Mouse (Mus musculus): Measurements from ENCODE around the gene Calr. TPM values are rescaled to one million over a fixed set of nuclear protein-coding genes. Genes with fewer than 3 reads are reported as not detected.

Calr gene
- polyA plus RNA-seq, 1 experiment from 2014 or later: 944 TPM

Small RNAs within 50 kb of the gene (microRNA-seq; reads per million reads assigned to microRNA genes)
- gene Mir7069: 4.4 reads per million, percentile 18 among the genes with 10 or more reads in this experiment

Other genes with a start within 250 kb of the Calr start
- 81.9 and 88.9 TPM in 2 replicates for gene Ier2, start 184.1 kb downstream of the Calr start, polyA plus RNA-seq (2014; fragmentation: Nextera tagmentation; extraction: Ambion mirVana)
- gene Trmt1, start 160.6 kb downstream of the Calr start, polyA plus RNA-seq (2014; fragmentation: Nextera tagmentation; extraction: Ambion mirVana): 65.4 and 82.3 TPM in 2 replicates
- gene Nacc1, start 159.1 kb downstream of the Calr start, polyA plus RNA-seq (2014; fragmentation: Nextera tagmentation; extraction: Ambion mirVana): 28.1 and 33.1 TPM in 2 replicates
- 6.3 and 8.9 TPM in 2 replicates for gene Lyl1, start 145.5 kb downstream of the Calr start, polyA plus RNA-seq (2014; fragmentation: Nextera tagmentation; extraction: Ambion mirVana)
- 1.7 and 2.8 TPM in 2 replicates for gene G430095P16Rik, start 123.9 kb downstream of the Calr start, polyA plus RNA-seq (2014; fragmentation: Nextera tagmentation; extraction: Ambion mirVana)
- 9.4 and 10.9 TPM in 2 replicates for gene Nfix, start 46.6 kb downstream of the Calr start, polyA plus RNA-seq (2014; fragmentation: Nextera tagmentation; extraction: Ambion mirVana)
- gene Dand5, start 24.1 kb downstream of the Calr start, polyA plus RNA-seq (2014; fragmentation: Nextera tagmentation; extraction: Ambion mirVana): 5.9 and 6.0 TPM in 2 replicates
- 49.2 and 54.2 TPM in 2 replicates for gene Gadd45gip1, start 15.4 kb downstream of the Calr start, polyA plus RNA-seq (2014; fragmentation: Nextera tagmentation; extraction: Ambion mirVana)
- gene Rad23a, start 6.3 kb downstream of the Calr start, polyA plus RNA-seq (2014; fragmentation: Nextera tagmentation; extraction: Ambion mirVana): 124 and 125 TPM in 2 replicates
- gene Farsa, start 10.1 kb upstream of the Calr start, polyA plus RNA-seq (2014; fragmentation: Nextera tagmentation; extraction: Ambion mirVana): 90.4 and 105 TPM in 2 replicates
- gene Syce2, start 25.2 kb upstream of the Calr start, polyA plus RNA-seq (2014; fragmentation: Nextera tagmentation; extraction: Ambion mirVana): 73.0 and 98.4 TPM in 2 replicates
- 28.6 and 43.3 TPM in 2 replicates for gene Gcdh, start 47.0 kb upstream of the Calr start, polyA plus RNA-seq (2014; fragmentation: Nextera tagmentation; extraction: Ambion mirVana)
- gene Klf1, start 55.0 kb upstream of the Calr start, polyA plus RNA-seq (2014; fragmentation: Nextera tagmentation; extraction: Ambion mirVana): 1.2 and 1.7 TPM in 2 replicates
- gene Dnase2a, start 61.6 kb upstream of the Calr start, polyA plus RNA-seq (2014; fragmentation: Nextera tagmentation; extraction: Ambion mirVana): 10.8 and 12.1 TPM in 2 replicates
- 0.21 and 0.35 TPM in 2 replicates for gene Mast1, start 90.4 kb upstream of the Calr start, polyA plus RNA-seq (2014; fragmentation: Nextera tagmentation; extraction: Ambion mirVana)
- 0.16 TPM in 1 of 2 replicates, not detected in the other for gene Rtbdn, start 100.1 kb upstream of the Calr start, polyA plus RNA-seq (2014; fragmentation: Nextera tagmentation; extraction: Ambion mirVana)
- not detected in 2 replicates for gene Gm49661, start 122.5 kb upstream of the Calr start, polyA plus RNA-seq (2014; fragmentation: Nextera tagmentation; extraction: Ambion mirVana)
- 965 and 1,048 TPM in 2 replicates for gene Prdx2, start 122.7 kb upstream of the Calr start, polyA plus RNA-seq (2014; fragmentation: Nextera tagmentation; extraction: Ambion mirVana)
- gene Rnaseh2a, start 122.8 kb upstream of the Calr start, polyA plus RNA-seq (2014; fragmentation: Nextera tagmentation; extraction: Ambion mirVana): 143 and 154 TPM in 2 replicates
- gene Junb, start 131.8 kb upstream of the Calr start, polyA plus RNA-seq (2014; fragmentation: Nextera tagmentation; extraction: Ambion mirVana): 7.3 and 10.0 TPM in 2 replicates
- 14.6 and 18.7 TPM in 2 replicates for gene Hook2, start 143.7 kb upstream of the Calr start, polyA plus RNA-seq (2014; fragmentation: Nextera tagmentation; extraction: Ambion mirVana)
- not detected in 2 replicates for gene Best2, start 167.6 kb upstream of the Calr start, polyA plus RNA-seq (2014; fragmentation: Nextera tagmentation; extraction: Ambion mirVana)
- 109 and 180 TPM in 2 replicates for gene Asna1, start 178.3 kb upstream of the Calr start, polyA plus RNA-seq (2014; fragmentation: Nextera tagmentation; extraction: Ambion mirVana)
- 163 and 211 TPM in 2 replicates for gene Trir, start 179.9 kb upstream of the Calr start, polyA plus RNA-seq (2014; fragmentation: Nextera tagmentation; extraction: Ambion mirVana)
- gene Tnpo2, start 190.0 kb upstream of the Calr start, polyA plus RNA-seq (2014; fragmentation: Nextera tagmentation; extraction: Ambion mirVana): 15.6 and 19.7 TPM in 2 replicates
- gene Fbxw9, start 213.1 kb upstream of the Calr start, polyA plus RNA-seq (2014; fragmentation: Nextera tagmentation; extraction: Ambion mirVana): 24.4 and 29.6 TPM in 2 replicates
- 1.1 TPM in 1 of 2 replicates, not detected in the other for gene Gm5741, start 221.0 kb upstream of the Calr start, polyA plus RNA-seq (2014; fragmentation: Nextera tagmentation; extraction: Ambion mirVana)
- gene Dhps, start 224.8 kb upstream of the Calr start, polyA plus RNA-seq (2014; fragmentation: Nextera tagmentation; extraction: Ambion mirVana): 74.4 and 85.8 TPM in 2 replicates
- 161 and 174 TPM in 2 replicates for gene Wdr83os, start 233.8 kb upstream of the Calr start, polyA plus RNA-seq (2014; fragmentation: Nextera tagmentation; extraction: Ambion mirVana)
- gene Wdr83, start 234.4 kb upstream of the Calr start, polyA plus RNA-seq (2014; fragmentation: Nextera tagmentation; extraction: Ambion mirVana): 43.4 and 44.9 TPM in 2 replicates
- 23.3 and 33.9 TPM in 2 replicates for gene Man2b1, start 236.3 kb upstream of the Calr start, polyA plus RNA-seq (2014; fragmentation: Nextera tagmentation; extraction: Ambion mirVana)